Mouse (Mus musculus) embryonic facial prominence, embryonic 11.5 days (tissue): ENCODE data around the gene Nrd1. TPM values are rescaled to one million over a fixed set of nuclear protein-coding genes. Genes with fewer than 3 reads are reported as not detected.

ENCODE experiments used
- ATAC-seq: fragments of 200-750 bp; cut with Nextera tagmentation; replicated peaks from 2 replicates; pipeline ENCODE4 v1.8.0; 2017; ENCODE audit warnings: low read depth; ENCODE audit not compliant: insufficient number of reproducible peaks, low FRiP score, low TSS enrichment
- DNase-seq: peaks from one replicate; pipeline ENCODE4 v3.0.0-alpha.2; 2015; ENCODE audit warnings: low spot score
- H3K27ac ChIP-seq: fragments of 300-500 bp; sonication (generic); replicated peaks from 2 replicates; pipeline ENCODE4 v1.5.1; 2014; ENCODE audit warnings: mild to moderate bottlenecking, low read depth, low read length, control low read depth
- H3K27me3 ChIP-seq: fragments of 300-500 bp; sonication (generic); 2 replicates; pipeline ENCODE4 v1.6.1; 2014; ENCODE audit warnings: mild to moderate bottlenecking, low read length, moderate library complexity, mixed read lengths; ENCODE audit not compliant: control insufficient read depth, insufficient read depth
- H3K36me3 ChIP-seq: fragments of 300-500 bp; sonication (generic); replicated peaks from 2 replicates; pipeline ENCODE4 v1.6.1; 2014; ENCODE audit warnings: low read depth, mild to moderate bottlenecking, low read length, moderate library complexity, mixed read lengths; ENCODE audit not compliant: control insufficient read depth, insufficient read depth
- H3K4me1 ChIP-seq: fragments of 300-500 bp; sonication (generic); 2 replicates; pipeline ENCODE4 v1.6.1; 2014; ENCODE audit warnings: low read length, mixed read lengths; ENCODE audit not compliant: control insufficient read depth, insufficient read depth
- H3K4me2 ChIP-seq: fragments of 300-500 bp; sonication (generic); 2 replicates; pipeline ENCODE4 v1.6.1; 2014; ENCODE audit warnings: low read depth, mild to moderate bottlenecking, control low read depth, low read length, moderate library complexity
- H3K4me3 ChIP-seq: fragments of 300-500 bp; sonication (generic); 2 replicates; pipeline ENCODE4 v1.5.1; 2014; ENCODE audit warnings: low read depth, low read length, control low read depth
- H3K9ac ChIP-seq: fragments of 300-500 bp; sonication (generic); replicated peaks from 2 replicates; pipeline ENCODE4 v1.6.1; 2014; ENCODE audit warnings: mild to moderate bottlenecking, control low read depth, low read length
- H3K9me3 ChIP-seq: fragments of 300-500 bp; sonication (generic); replicated peaks from 2 replicates; pipeline ENCODE4 v1.6.1; 2016; ENCODE audit warnings: mild to moderate bottlenecking, low read length, inconsistent platforms, mixed read lengths; ENCODE audit not compliant: control insufficient read depth
- WGBS: fragments of 180-500 bp; shearing (Covaris S2); extraction: QIAGEN DNeasy Blood & Tissue Kit; methylation state at CpG from one replicate; pipeline ENCODE4 v1.1.7; 2014; 5-methylcytosine and 5-hydroxymethylcytosine counted together
- microRNA counts: library from miRNA; unstranded; fragments of <30 nt; microRNA quantifications from one replicate; lab custom pipeline; 2016
- microRNA-seq: library from miRNA; unstranded; fragments of <30 nt; microRNA quantifications from one replicate; pipeline ENCODE4, GENCODE M21; 2016; ENCODE audit warnings: borderline number of aligned reads
- polyA plus RNA-seq: library from polyadenylated mRNA; unstranded; fragments of >200 nt; fragmentation: Nextera tagmentation; extraction: Ambion mirVana; gene quantifications from 2 replicates; pipeline ENCODE4 v1.2.1, GENCODE M21; 2014

Nrd1 gene
- polyA plus RNA-seq, 1 experiment from 2014 or later = 66.3 TPM

DNA sequence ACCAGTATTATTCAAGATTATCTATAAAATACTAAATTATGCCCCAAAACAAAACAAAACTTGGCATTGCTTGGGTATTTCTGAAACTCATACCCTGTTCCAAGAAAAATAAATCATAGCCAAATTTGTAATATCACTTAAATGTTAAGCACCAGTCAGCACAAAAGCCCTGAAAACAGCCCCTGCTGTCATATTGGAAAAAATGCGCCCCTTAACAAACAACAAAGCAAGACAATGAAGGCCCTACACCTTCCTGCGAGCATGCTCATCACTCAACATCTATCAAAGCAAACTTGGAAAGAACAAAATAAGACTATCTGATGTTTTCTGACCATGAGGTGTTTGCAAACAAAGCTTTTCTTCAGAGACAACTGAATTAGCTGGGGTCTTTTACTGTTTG lies 110.5 kb downstream of the Nrd1 start:
- H3K9ac ChIP-seq = no peak overlapping the region
- H3K4me2 ChIP-seq = no peak overlapping the region
- H3K4me1 ChIP-seq = no peaks in the 10 kb centered on the region
- no peaks in the 10 kb centered on the region for H3K9me3 ChIP-seq
- H3K27me3 ChIP-seq = no peaks in the 10 kb centered on the region
- WGBS = 92% methylated on average over 2 of the region's 2 CpGs
- no peak overlapping the region for H3K4me3 ChIP-seq
- H3K36me3 ChIP-seq = no peaks in the 10 kb centered on the region
- H3K27ac ChIP-seq = no peak overlapping the region
- DNase-seq (no peak), ATAC-seq (no peak)

MicroRNA genes within 50 kb of the gene (microRNA counts, 519-probe panel; counts per million panel counts)
- microRNA mmu-miR-761 (lab: Ali Mortazavi, UCI) = not detected

Small RNAs within 50 kb of the gene (microRNA-seq; reads per million reads assigned to microRNA genes)
- gene Mir761 = not detected

Other genes starting within 250 kb of the Nrd1 start
- 3.7 and 3.8 TPM in 2 replicates for gene Zfyve9, start 219.9 kb upstream of the Nrd1 start, polyA plus RNA-seq
- gene Btf3l4, start 167.0 kb upstream of the Nrd1 start, polyA plus RNA-seq = 253 and 305 TPM in 2 replicates
- 120 and 130 TPM in 2 replicates for gene Txndc12, start 166.1 kb upstream of the Nrd1 start, polyA plus RNA-seq
- 55.5 and 58.1 TPM in 2 replicates for gene Kti12, start 152.9 kb upstream of the Nrd1 start, polyA plus RNA-seq
- 0.69 and 0.99 TPM in 2 replicates for gene A730015C16Rik, start 152.0 kb upstream of the Nrd1 start, polyA plus RNA-seq
- 24.9 and 28.0 TPM in 2 replicates for gene Rab3b, start 121.6 kb upstream of the Nrd1 start, polyA plus RNA-seq
- gene Osbpl9, start 201.6 kb downstream of the Nrd1 start, polyA plus RNA-seq = 80.7 and 81.0 TPM in 2 replicates
- gene Calr4, start 233.8 kb downstream of the Nrd1 start, polyA plus RNA-seq = 0.14 and 0.28 TPM in 2 replicates